Mouse (Mus musculus) heart, postnatal 0 days (tissue): ENCODE results near the gene Stx7. TPM values are rescaled to one million over a fixed set of nuclear protein-coding genes. Genes with fewer than 3 reads are reported as not detected.

Source experiments
- ATAC-seq: fragments of 200-750 bp; cut with Nextera tagmentation; 2 replicates; pipeline ENCODE4 v1.8.0; 2017; ENCODE audit warnings: low read depth, moderate number of reproducible peaks, moderate library complexity; ENCODE audit not compliant: insufficient read depth
- DNase-seq: peaks from one replicate; pipeline ENCODE4 v3.0.0-alpha.2; 2016; ENCODE audit warnings: low spot score
- H3K27ac ChIP-seq: fragments of 300-500 bp; sonication (generic); 2 replicates; pipeline ENCODE4 v1.5.1; 2014; ENCODE audit warnings: low read depth, mild to moderate bottlenecking
- H3K27me3 ChIP-seq: fragments of 300-500 bp; sonication (generic); 2 replicates; pipeline ENCODE4 v1.6.1; 2014; ENCODE audit warnings: low read length, mixed read lengths; ENCODE audit not compliant: control insufficient read depth, insufficient read depth
- H3K36me3 ChIP-seq: fragments of 300-500 bp; sonication (generic); replicated peaks from 2 replicates; pipeline ENCODE4 v1.6.1; 2014; ENCODE audit warnings: low read length, mixed read lengths; ENCODE audit not compliant: control insufficient read depth, insufficient read depth
- H3K4me1 ChIP-seq: fragments of 300-500 bp; sonication (generic); 2 replicates; pipeline ENCODE4 v1.6.1; 2014; ENCODE audit warnings: antibody characterized with exemption; ENCODE audit not compliant: control insufficient read depth, insufficient read depth
- H3K4me2 ChIP-seq: fragments of 300-500 bp; sonication (generic); 2 replicates; pipeline ENCODE4 v1.6.1; 2014; ENCODE audit warnings: low read depth, mild to moderate bottlenecking, low read length, moderate library complexity
- H3K4me3 ChIP-seq: fragments of 300-500 bp; sonication (generic); 2 replicates; pipeline ENCODE4 v1.5.1; 2014; ENCODE audit warnings: low read depth, low read length
- H3K9ac ChIP-seq: fragments of 300-500 bp; sonication (generic); replicated peaks from 2 replicates; pipeline ENCODE4 v1.6.1; 2014; ENCODE audit warnings: low read depth, low read length, mixed read lengths
- H3K9me3 ChIP-seq: fragments of 300-500 bp; sonication (generic); replicated peaks from 2 replicates; pipeline ENCODE4 v1.6.1; 2016; ENCODE audit warnings: low read length; ENCODE audit not compliant: control insufficient read depth
- CTCF ChIP-seq: IDR thresholded peaks from 2 replicates; pipeline ENCODE4 v1.5.1; 2016; ENCODE audit warnings: antibody characterized with exemption, control low read depth, low read depth
- EP300 ChIP-seq: IDR thresholded peaks from 2 replicates; pipeline ENCODE4 v1.6.1; 2016; ENCODE audit warnings: antibody characterized with exemption, low read depth
- WGBS: fragments of 180-500 bp; shearing (Covaris S2); extraction: QIAGEN DNeasy Blood & Tissue Kit; methylation state at CpG from one replicate; pipeline ENCODE4 v1.1.7; 2014; 5-methylcytosine and 5-hydroxymethylcytosine counted together
- polyA plus RNA-seq: library from polyadenylated mRNA; unstranded; fragments of >200 nt; fragmentation: Nextera tagmentation; extraction: Ambion mirVana; gene quantifications from 2 replicates; pipeline ENCODE4 v1.2.1, GENCODE M21; 2015
- total RNA-seq: library from RNA; depleted of rRNA; stranded (reverse); fragments of >200 nt; gene quantifications from 2 replicates; pipeline ENCODE4 v1.2.3, GENCODE M21; 2014; ENCODE audit warnings: low replicate concordance

Stx7 gene
- total and polyA plus RNA-seq, 2 experiments from 2014 or later, result 30.1 to 67.8 TPM

GRCm38 (mm10) chr10:24111116-24111778 lies 37.9 kb upstream of the Stx7 start:
- ATAC-seq (no peak), DNase-seq (peak; percentile 60)
- Histone ChIP-seq H3K4me1 (no peaks in the 10 kb centered on the region), H3K9ac (no peak overlapping the region), H3K36me3 (no peaks in the 10 kb centered on the region), H3K9me3 (0 out of 2 replicates have a peak, but pooled peaks cover 3% of the 10 kb centered on the region), H3K27me3 (no peaks in the 10 kb centered on the region), H3K4me3 (no peak overlapping the region), H3K4me2 (no peak overlapping the region), H3K27ac (no peak overlapping the region)
- peak; percentile 78 for TF ChIP-seq CTCF
- TF ChIP-seq EP300, result no peak
- WGBS, result 39% methylated on average over 6 of the region's 6 CpGs

- no peaks in the 10 kb centered on the region for H3K4me1 ChIP-seq
- DNase-seq (peak; percentile 75), ATAC-seq (peak; percentile 64)
- no peak overlapping the region for H3K27ac ChIP-seq
- no peaks in the 10 kb centered on the region for H3K36me3 ChIP-seq
- H3K9ac ChIP-seq, result 0 out of 2 replicates have a peak overlapping the region, but pooled peaks have one; percentile 42
- peak overlapping the region; percentile 52 for H3K4me2 ChIP-seq
- no peaks in the 10 kb centered on the region for H3K9me3 ChIP-seq
- H3K4me3 ChIP-seq, result peak overlapping the region; percentile 34
- TF ChIP-seq EP300 (no peak), CTCF (peak; percentile 76)
- no peaks in the 10 kb centered on the region for H3K27me3 ChIP-seq
- WGBS, result 22% methylated on average over 9 of the region's 9 CpGs
Measured at GRCm38 (mm10) chr10:24131451-24132262, 17.4 kb upstream of the Stx7 start.

- Histone ChIP-seq H3K4me1 (no peaks in the 10 kb centered on the region), H3K9me3 (no peaks in the 10 kb centered on the region), H3K36me3 (no peaks in the 10 kb centered on the region), H3K27ac (no peak overlapping the region), H3K27me3 (no peaks in the 10 kb centered on the region), H3K4me2 (no peak overlapping the region), H3K9ac (no peak overlapping the region), H3K4me3 (no peak overlapping the region)
- ATAC-seq (no peak), DNase-seq (no peak)
- WGBS, result 18% methylated on average over 5 of the region's 5 CpGs
- no peak for TF ChIP-seq EP300
- no peak for TF ChIP-seq CTCF
Measured at GRCm38 (mm10) chr10:24132273-24132672, 16.8 kb upstream of the Stx7 start.

- Histone ChIP-seq H3K4me2 (no peak overlapping the region), H3K36me3 (no peaks in the 10 kb centered on the region), H3K9ac (no peak overlapping the region), H3K27me3 (no peaks in the 10 kb centered on the region), H3K4me3 (no peak overlapping the region), H3K27ac (no peak overlapping the region), H3K4me1 (no peaks in the 10 kb centered on the region), H3K9me3 (no peaks in the 10 kb centered on the region)
- no peak for ATAC-seq
- 32% methylated on average over 2 of the region's 2 CpGs for WGBS
- no peak for DNase-seq
- TF ChIP-seq CTCF (no peak), EP300 (no peak)
Measured at GRCm38 (mm10) chr10:24133132-24133531, 16.0 kb upstream of the Stx7 start.

GRCm38 (mm10) chr10:24134071-24134645 lies 14.9 kb upstream of the Stx7 start:
- DNase-seq (no peak), ATAC-seq (no peak)
- Histone ChIP-seq H3K9me3 (no peaks in the 10 kb centered on the region), H3K27ac (no peak overlapping the region), H3K9ac (no peak overlapping the region), H3K4me2 (no peak overlapping the region), H3K36me3 (no peaks in the 10 kb centered on the region), H3K4me1 (no peaks in the 10 kb centered on the region), H3K4me3 (no peak overlapping the region), H3K27me3 (no peaks in the 10 kb centered on the region)
- WGBS, result 36% methylated on average over 7 of the region's 7 CpGs
- no peak for TF ChIP-seq EP300
- no peak for TF ChIP-seq CTCF
